Mouse (Mus musculus): ENCODE measurements around the gene Hrc. TPM values are rescaled to one million over a fixed set of nuclear protein-coding genes. Genes with fewer than 3 reads are reported as not detected.
"Not testable (repeated sequence)": the region's sequence is repeated elsewhere in the genome, so short reads cannot be mapped to it uniquely, and the experiment has no call there.

Hrc gene
- total and polyA plus RNA-seq, 2 experiments from 2014 or later = 0.52 TPM; not detected in 1

- no peaks in the 10 kb centered on the region for H3K27me3 ChIP-seq (ENCODE audit: insufficient read depth, low read length)
- no peak overlapping the region for H3K9ac ChIP-seq
- no peaks in the 10 kb centered on the region for H3K9me3 ChIP-seq (ENCODE audit: low read length)
- TF ChIP-seq CTCF (IDR thresholded peaks at IDR 0.05; ENCODE audit: low read depth) = no peak
- 30% methylated on average over 5 of the region's 5 CpGs for WGBS
- no peak overlapping the region for H3K4me2 ChIP-seq (ENCODE audit: low read depth)
- DNase-seq = no peak
- no peak overlapping the region for H3K4me3 ChIP-seq (ENCODE audit: low read depth, low read length)
- no peaks in the 10 kb centered on the region for H3K4me1 ChIP-seq (ENCODE audit: insufficient read depth)
- H3K36me3 ChIP-seq (ENCODE audit: insufficient read depth) = peaks cover 89% of the 10 kb centered on the region
- H3K27ac ChIP-seq (ENCODE audit: low read depth, low read length) = no peak overlapping the region
- ATAC-seq = no peak
These were observed 18.0 kb downstream of the Hrc start for GRCm38 (mm10) chr7:45353041-45353440.

DNA sequence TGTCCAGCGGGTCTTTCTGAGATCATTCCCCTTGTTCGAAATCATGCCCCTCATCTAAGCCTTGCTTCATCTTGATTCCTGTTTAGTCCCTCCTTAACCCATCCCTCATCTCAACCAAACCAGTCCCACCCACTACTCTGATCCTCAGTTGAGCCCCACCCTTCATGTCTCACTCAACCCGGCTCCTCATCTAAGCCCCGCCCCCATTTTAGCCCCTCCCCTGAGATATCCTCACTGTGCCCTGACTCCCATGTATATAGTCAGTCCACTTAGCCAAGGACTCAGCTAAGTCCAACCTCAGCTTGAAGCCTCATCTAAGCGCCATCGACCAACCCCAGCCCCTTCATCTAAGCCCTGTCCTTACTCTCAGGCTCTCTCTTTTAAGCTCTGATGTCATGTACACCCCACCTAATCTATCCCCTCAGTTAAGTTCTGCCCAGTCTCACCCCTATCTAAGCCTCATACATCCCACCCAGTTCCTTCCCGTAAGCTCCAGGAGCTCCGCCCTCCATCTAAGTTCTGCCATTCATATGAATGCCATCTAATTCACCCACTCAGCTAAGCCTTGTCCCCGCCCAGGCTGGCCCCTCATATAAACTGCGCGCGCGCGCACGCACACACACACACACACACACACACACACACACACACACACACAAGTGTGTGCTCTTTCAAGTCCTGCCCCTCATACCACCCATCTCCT is 20.4 kb downstream of the Hrc start:
- ATAC-seq = no peak

DNA sequence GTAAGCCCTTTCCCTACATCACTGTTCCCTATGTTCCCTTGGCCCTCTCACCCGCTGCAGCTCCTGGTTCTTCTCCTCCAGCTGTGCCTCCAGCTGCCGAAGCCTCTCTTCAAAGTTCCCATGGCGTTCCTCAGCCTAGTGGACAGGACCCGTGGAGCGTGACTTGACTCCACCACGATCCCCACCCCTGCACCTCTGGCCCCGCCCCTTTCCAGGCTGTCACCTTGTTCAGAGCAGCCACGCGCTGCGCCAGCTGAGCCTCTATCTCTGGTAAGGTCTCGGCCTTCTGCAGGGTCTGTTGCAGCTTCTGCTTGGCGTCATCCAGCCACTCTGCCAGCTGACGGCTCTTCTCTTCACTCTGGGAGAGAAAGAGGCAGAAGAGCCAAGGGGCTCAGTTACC is 21.0 kb downstream of the Hrc start:
- Histone ChIP-seq H3K27me3 (ENCODE audit: insufficient read depth, low read length) (no peaks in the 10 kb centered on the region), H3K4me3 (ENCODE audit: low read depth, low read length) (no peak overlapping the region), H3K4me1 (ENCODE audit: insufficient read depth) (no peaks in the 10 kb centered on the region), H3K4me2 (ENCODE audit: low read depth) (no peak overlapping the region), H3K9ac (no peak overlapping the region), H3K36me3 (ENCODE audit: insufficient read depth) (peaks cover 64% of the 10 kb centered on the region), H3K27ac (ENCODE audit: low read depth, low read length) (no peak overlapping the region), H3K9me3 (ENCODE audit: low read length) (no peaks in the 10 kb centered on the region)
- DNase-seq (no peak), ATAC-seq (no peak)
- no peak for TF ChIP-seq CTCF (IDR thresholded peaks at IDR 0.05; ENCODE audit: low read depth)
- 75% methylated on average over 13 of the region's 13 CpGs for WGBS

More for the DNA sequence above, 20.4 kb downstream of the Hrc start:
- H3K27me3 ChIP-seq (ENCODE audit: insufficient read depth, low read length) = no peaks in the 10 kb centered on the region
- H3K9ac ChIP-seq = no peak overlapping the region
- TF ChIP-seq CTCF (IDR thresholded peaks at IDR 0.05; ENCODE audit: low read depth) = no peak
- H3K9me3 ChIP-seq (ENCODE audit: low read length) = no peaks in the 10 kb centered on the region
- no peaks in the 10 kb centered on the region for H3K4me1 ChIP-seq (ENCODE audit: insufficient read depth)
- peaks cover 69% of the 10 kb centered on the region for H3K36me3 ChIP-seq (ENCODE audit: insufficient read depth)
- H3K27ac ChIP-seq (ENCODE audit: low read depth, low read length) = no peak overlapping the region
- H3K4me2 ChIP-seq (ENCODE audit: low read depth) = no peak overlapping the region
- H3K4me3 ChIP-seq (ENCODE audit: low read depth, low read length) = no peak overlapping the region
- DNase-seq = no peak
- WGBS = 79% methylated on average over 15 of the region's 15 CpGs

DNA sequence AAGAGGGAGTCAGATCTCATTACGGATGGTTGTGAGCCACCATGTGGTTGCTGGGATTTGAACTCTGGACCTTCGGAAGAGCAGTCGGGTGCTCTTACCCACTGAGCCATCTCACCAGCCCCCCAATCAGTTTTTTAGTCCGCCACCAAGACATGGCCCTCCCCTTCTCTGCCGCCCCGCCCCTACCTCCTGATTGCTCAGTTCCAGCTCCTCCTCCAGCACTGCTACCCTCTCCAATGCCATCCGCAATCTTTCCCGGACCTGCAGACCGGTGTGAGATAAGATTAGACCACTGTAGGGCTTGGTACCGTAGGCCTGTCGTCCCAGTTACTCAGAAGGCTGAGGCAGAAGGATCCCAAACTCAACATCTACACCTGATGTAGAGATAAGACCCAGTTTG is 24.0 kb downstream of the Hrc start:
- H3K4me2 ChIP-seq (ENCODE audit: low read depth); H3K9me3 ChIP-seq (ENCODE audit: low read length); ATAC-seq; H3K27ac ChIP-seq (ENCODE audit: low read depth, low read length); DNase-seq; H3K4me3 ChIP-seq (ENCODE audit: low read depth, low read length); H3K9ac ChIP-seq; H3K27me3 ChIP-seq (ENCODE audit: insufficient read depth, low read length): not testable (repeated sequence)
- WGBS = 70% methylated on average over 10 of the region's 11 CpGs
- Histone ChIP-seq H3K4me1 (ENCODE audit: insufficient read depth) (peaks cover 13% of the 10 kb centered on the region), H3K36me3 (ENCODE audit: insufficient read depth) (peaks cover 39% of the 10 kb centered on the region)

- 59% methylated on average over 18 of the region's 18 CpGs for WGBS
- no peak overlapping the region for H3K4me3 ChIP-seq (ENCODE audit: low read depth, low read length)
- no peaks in the 10 kb centered on the region for H3K9me3 ChIP-seq (ENCODE audit: low read length)
- no peaks in the 10 kb centered on the region; the same call in 1 of the 2 replicates for H3K27me3 ChIP-seq (ENCODE audit: insufficient read depth, low read length)
- ATAC-seq = peak; percentile 2; the same call in 1 of the 2 replicates
- H3K36me3 ChIP-seq (ENCODE audit: insufficient read depth) = peaks cover 25% of the 10 kb centered on the region
- H3K27ac ChIP-seq (ENCODE audit: low read depth, low read length) = no peak overlapping the region
- peaks cover 21% of the 10 kb centered on the region for H3K4me1 ChIP-seq (ENCODE audit: insufficient read depth)
- no peak for DNase-seq
- no peak overlapping the region for H3K9ac ChIP-seq
- H3K4me2 ChIP-seq (ENCODE audit: low read depth) = peak overlapping the region; percentile 81
- no peak for TF ChIP-seq CTCF (IDR thresholded peaks at IDR 0.05; ENCODE audit: low read depth)
These were observed 25.5 kb downstream of the Hrc start for GRCm38 (mm10) chr7:45360404-45361125.

DNA sequence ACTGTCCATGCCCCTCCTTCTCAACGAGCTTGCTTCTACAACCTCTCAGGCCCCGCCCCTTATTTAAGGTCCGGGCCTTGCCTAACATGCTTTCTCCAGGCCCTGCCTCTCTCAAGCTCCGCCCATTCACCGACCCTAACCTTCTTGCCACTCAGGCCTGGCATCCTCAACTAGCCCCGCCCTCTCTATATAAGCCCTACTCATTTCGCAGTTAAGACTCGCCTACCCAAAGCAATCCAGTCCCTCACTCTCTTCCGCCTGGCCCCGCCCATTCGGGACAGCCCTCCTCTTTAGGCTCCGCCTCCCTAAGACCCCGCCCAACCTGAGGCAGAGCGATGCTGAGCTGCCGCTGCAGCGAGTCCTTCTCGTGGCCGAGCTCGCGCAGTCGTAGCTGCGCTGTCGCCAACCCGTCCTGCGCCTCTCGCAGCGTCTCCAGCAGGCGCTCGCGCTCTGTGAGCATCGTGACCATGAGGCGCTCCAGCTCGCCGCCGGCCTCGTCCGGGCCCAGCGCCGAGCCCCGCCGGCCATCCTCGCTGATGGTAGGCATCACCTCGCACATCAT is 26.2 kb downstream of the Hrc start:
- DNase-seq (peak; percentile 89), ATAC-seq (peak; percentile 92)
- peak overlapping the region; percentile 45; the same call in 1 of the 2 replicates for H3K27ac ChIP-seq (ENCODE audit: low read depth, low read length)
- H3K36me3 ChIP-seq (ENCODE audit: insufficient read depth) = peaks cover 18% of the 10 kb centered on the region
- under 1% methylated on average over 43 of the region's 43 CpGs for WGBS
- no peaks in the 10 kb centered on the region for H3K9me3 ChIP-seq (ENCODE audit: low read length)
- peak overlapping the region; percentile 81 for H3K4me2 ChIP-seq (ENCODE audit: low read depth)
- H3K4me1 ChIP-seq (ENCODE audit: insufficient read depth) = peaks cover 22% of the 10 kb centered on the region
- peak overlapping the region; percentile 68 for H3K9ac ChIP-seq
- no peak for TF ChIP-seq CTCF (IDR thresholded peaks at IDR 0.05; ENCODE audit: low read depth)
- H3K27me3 ChIP-seq (ENCODE audit: insufficient read depth, low read length) = no peaks in the 10 kb centered on the region; the same call in 1 of the 2 replicates
- peak overlapping the region; percentile 35 for H3K4me3 ChIP-seq (ENCODE audit: low read depth, low read length)

DNA sequence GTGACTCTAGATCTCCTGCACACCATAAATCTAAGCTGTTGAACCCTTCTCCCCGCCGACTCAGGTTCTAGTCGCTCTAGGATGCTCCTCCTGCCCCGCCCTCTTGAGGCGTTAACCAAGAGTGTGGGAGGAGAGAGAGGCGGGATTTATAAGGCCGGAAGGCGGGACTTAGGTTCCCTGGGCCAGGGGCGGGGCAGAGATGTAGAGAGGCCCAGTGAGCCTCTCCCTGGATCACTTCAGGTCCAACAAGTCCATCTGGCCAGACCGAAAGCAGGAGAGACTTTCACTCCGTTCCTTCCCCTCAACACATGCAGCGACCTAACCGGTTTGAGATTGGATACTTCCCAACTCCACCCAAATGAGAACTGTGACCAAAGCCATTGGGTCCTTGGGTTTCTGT is 27.7 kb downstream of the Hrc start:
- DNase-seq = no peak
- H3K36me3 ChIP-seq (ENCODE audit: insufficient read depth) = peaks cover 4% of the 10 kb centered on the region
- H3K9ac ChIP-seq = no peak overlapping the region
- no peak overlapping the region for H3K4me2 ChIP-seq (ENCODE audit: low read depth)
- H3K4me1 ChIP-seq (ENCODE audit: insufficient read depth) = peaks cover 24% of the 10 kb centered on the region
- H3K4me3 ChIP-seq (ENCODE audit: low read depth, low read length) = no peak overlapping the region
- no peaks in the 10 kb centered on the region for H3K9me3 ChIP-seq (ENCODE audit: low read length)
- H3K27me3 ChIP-seq (ENCODE audit: insufficient read depth, low read length) = no peaks in the 10 kb centered on the region; the same call in 1 of the 2 replicates
- no peak for ATAC-seq
- H3K27ac ChIP-seq (ENCODE audit: low read depth, low read length) = no peak overlapping the region
- TF ChIP-seq CTCF (IDR thresholded peaks at IDR 0.05; ENCODE audit: low read depth) = 0 out of 2 replicates have a peak, but pooled peaks have one; percentile 4
- WGBS = 8% methylated on average over 13 of the region's 13 CpGs
